Mouse (Mus musculus) gastrocnemius, adult 18-20 months (tissue): ENCODE results near the gene Tatdn2. TPM values are rescaled to one million over a fixed set of nuclear protein-coding genes. Genes with fewer than 3 reads are reported as not detected.
A peak's percentile ranks its signal among the peaks of the same experiment; 100 is the strongest.
"Not testable (repeated sequence)": the region's sequence is repeated elsewhere in the genome, so short reads cannot be mapped to it uniquely, and the experiment has no call there.

ENCODE experiments used
- DNase-seq: peaks from one replicate; pipeline ENCODE4 v3.0.0; 2021; ENCODE audit warnings: low spot score
- total RNA-seq, 2 experiments: library from RNA; stranded (reverse); gene quantifications; 2 replicates each; pipeline ENCODE4 v1.2.3; 2021

The Tatdn2 gene
- total RNA-seq, 2 experiments from 2014 or later: 38.0 to 47.5 TPM

DNA sequence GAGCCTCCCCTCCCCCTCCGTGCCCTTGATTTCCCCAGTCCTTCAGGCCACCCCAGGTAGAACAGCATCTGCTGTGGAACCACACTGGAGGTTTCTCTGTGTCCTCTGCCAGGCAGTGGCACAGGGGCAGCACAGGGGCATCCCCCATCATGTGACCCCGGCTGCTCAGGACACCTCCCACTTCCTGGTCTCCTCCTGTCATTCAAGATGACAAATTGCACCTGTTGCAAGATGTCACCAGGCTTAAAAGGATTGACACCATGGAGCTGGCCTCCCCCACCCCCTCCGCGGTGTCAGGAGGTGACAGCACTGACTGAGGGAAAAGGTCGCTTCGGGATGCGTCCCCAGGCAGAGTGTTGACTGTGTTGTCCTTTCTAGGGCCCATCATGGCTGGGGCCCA is 27.0 kb upstream of the Tatdn2 start:
- DNase-seq: no peak

DNA sequence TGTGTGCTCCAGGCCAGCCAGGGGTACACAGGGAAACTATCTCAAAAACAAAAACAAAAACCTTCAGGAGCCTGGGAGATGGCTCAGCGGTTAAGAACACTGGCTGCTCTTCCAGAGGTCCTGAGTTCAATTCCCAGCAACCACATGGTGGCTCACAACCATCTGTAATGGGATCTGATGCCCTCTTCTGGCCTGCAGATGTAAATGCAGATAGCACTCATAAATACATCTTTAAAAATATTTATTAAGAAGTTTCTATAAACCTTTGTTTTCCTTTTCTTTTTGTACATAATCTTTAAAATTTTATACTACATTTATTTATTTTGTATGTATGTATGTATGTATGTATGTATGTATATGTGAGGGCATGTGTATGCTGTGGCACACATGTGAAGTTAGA is 24.8 kb upstream of the Tatdn2 start:
- DNase-seq: not testable (repeated sequence)

DNA sequence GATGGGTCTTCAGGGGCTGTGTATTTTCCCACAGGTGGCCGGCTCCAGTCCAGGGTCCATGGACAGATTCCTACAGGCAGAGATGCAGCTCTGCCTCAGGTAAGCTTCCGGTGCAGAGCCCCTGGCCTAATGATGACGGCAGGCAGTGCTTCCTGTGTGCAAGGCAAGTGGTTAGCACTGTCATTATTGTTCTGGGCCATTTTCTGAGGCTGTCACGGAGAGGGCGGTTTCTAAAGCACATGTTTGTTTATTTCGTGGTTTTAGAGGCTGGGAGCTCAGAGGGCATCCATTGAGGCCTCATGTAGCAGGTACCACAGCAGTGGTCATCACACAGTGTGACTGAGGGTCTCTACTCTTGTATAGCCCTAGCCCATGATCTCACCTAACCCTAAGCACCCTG is 23.9 kb upstream of the Tatdn2 start:
- DNase-seq: no peak

DNA sequence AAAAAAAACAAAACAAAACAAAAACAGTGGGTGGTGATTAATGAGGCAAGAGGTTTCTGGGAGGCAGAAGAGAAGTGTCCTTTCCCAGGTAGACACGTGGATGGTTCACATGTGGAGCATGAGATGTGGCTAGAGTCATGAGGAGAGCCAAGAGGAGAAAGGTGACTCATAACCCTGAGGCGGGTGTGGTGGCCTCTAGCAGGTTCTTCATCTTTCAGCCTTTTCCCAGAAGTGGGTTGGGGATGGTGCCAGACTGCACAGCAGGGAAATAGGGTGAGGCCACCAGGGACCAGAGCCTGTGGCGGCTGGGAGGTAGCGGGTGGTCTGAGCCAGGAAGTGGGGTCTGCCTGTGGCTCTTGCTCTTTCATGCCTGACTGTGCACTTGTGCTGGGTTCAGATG is 21.6 kb upstream of the Tatdn2 start:
- DNase-seq: no peak

DNA sequence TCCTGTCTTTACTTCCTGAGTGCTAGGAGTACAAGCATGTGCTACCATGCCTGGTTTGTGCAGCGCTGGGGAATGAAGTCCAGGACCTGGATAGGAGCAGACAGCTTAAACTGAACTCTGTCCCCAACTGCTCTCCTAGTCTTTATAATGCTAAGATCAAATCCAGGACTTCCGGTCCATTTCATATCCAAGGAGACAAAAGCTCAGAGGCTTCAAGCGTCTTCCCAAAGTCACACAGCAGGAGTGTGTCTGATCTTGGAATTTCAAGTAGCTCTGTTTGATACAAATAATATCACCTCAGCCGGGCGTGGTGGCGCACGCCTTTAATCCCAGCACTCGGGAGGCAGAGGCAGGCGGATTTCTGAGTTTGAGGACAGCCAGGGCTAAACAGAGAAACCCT is 20.9 kb upstream of the Tatdn2 start:
- no peak for DNase-seq

DNA sequence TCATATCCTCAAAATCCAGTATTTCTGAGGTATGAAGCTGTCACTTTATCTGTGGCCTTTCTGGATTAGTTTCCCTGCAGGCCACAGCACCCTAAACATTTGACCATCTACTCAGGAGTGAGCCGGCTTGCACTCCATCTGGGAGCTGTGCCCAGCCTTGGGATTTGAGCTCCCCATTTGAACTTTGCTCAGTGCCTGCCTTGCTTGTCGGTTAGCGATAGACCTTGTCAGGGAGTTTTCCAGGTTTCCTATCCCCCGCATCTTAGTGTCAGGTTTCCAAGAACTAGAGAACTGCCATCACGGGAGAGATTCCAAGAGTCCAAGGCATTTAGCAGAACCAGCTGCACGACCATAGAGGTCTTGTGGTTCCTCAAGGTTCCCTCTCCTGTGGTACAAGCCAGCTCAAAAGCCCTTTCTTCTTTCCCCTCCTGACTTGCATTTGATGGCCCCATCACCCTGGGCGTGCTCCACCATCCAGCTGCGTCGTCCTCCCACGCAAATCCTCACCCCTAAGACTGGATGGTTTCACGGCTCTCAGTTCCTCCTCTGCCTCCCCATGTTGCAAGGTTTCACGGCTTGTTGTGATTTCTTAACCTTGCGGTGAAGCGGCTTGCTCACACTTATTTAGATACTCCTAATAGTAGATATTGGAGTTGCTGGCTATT is 19.6 kb upstream of the Tatdn2 start:
- no peak for DNase-seq

DNA sequence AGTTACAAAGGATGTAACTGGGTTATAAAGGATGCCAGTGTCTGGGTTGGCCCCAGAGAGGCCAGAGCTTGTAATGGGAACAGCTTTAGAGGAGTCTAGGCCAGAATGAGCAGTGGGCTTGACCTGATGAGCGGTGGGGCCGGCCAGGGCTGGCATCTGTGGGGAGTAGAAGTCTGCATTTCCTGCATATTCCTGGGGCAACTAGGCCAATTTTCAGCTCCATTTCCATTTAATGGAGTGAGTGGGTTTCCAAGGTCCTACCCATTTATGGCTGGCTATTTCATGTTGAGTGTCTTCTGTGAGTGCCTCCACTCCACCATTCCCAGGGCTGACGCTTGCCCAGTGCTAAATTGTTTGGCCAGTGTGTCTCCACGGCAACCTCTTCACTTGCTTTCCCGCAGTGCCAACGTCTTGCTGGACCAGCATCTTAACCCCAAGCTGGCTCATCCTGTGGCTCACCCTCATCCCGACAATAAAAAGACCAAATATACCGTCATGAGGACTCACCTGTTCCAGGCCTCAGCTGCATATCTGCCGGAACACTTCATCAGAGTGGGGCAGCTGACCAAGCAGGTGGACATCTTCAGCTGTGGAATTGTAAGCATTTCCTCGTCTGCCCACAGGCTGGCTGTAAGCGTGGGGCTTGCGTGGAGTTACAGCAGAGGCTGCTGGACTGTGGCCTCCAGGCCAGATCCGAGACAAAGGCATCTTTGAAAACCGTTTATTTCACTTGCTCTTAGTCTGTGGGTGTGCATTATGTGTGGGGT is 18.4 kb upstream of the Tatdn2 start:
- no peak for DNase-seq

DNA sequence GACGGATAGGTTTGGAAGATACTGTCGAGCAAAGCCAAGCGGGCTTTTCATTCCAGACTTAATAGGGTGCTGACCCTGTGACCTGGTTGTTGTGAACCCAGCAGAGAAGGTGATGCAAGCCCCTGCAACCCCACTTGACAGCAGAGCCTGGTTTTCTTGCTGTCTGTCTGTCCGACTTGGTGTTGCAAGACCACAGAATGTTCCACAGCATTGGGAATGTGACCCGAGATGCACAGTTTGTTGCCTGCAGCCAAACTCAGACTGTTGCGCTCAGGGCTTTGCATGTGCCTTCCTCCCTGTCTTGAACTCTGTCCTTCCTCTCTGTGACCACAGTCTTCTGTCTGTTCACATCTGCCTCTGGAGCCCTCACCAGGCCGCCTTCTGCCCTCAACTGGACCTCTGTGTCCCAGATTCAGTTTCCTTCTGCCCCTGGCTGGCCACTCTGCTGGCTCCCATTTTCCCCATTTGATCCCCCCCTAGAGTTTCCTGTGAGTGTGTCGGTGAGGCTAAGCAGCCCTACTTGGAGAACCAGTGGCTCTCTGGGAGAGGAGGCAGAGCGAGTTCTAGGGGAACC is 16.8 kb upstream of the Tatdn2 start:
- no peak for DNase-seq

DNA sequence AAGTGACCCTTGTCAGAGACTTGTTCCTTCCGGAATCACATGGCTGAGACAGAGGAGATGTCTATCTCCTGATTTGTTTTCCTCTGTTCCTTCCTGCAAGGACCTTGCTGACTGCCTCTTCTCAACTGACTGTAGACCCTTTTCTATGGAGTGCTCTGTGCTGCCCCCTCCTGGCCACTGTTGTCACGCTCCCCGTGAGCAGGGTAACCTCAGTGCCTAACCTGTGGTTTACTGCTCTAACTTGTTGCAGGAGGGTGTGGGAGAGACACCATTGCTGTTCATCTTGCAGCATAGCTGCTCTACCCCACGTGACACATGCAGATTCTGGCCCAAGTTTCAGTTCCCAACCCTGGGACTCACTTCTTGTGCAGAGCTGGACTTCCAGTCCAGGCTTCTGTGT is 15.6 kb upstream of the Tatdn2 start:
- DNase-seq: peak; percentile 80

DNA sequence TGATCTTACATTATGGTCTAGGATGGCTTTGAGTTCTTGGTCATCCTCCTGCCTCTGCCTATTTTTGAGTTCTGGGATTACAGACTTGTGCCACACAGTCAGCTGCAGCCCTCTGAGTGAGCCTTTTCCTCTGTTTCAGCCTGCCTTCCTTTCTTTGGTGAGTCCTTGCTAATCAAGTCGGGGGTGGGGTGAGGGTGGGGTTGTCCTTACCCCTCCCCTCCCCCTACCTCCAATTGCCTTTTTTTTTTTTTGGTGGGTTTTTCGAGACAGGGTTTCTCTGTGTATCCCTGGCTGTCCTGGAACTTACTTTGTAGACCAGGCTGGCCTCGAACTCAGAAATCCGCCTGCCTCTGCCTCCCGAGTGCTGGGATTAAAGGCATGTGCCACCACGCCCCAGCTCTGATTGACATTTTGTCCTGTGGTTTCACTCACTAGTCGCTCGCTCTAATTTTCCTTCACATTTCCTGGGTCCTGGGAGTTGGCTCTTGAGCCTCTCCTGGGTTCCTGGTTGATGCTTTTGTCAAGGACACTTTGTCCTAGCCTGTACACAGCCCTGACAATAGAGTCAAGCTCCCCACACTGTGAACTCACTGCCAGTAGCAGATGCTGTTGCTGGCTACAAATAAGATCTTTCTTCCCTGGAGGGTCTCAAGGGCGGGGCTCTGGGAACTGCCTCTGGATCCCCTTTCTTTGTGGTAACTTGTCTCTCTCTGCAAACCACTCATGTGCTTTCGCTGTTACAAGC is 13.6 kb upstream of the Tatdn2 start:
- DNase-seq: no peak

DNA sequence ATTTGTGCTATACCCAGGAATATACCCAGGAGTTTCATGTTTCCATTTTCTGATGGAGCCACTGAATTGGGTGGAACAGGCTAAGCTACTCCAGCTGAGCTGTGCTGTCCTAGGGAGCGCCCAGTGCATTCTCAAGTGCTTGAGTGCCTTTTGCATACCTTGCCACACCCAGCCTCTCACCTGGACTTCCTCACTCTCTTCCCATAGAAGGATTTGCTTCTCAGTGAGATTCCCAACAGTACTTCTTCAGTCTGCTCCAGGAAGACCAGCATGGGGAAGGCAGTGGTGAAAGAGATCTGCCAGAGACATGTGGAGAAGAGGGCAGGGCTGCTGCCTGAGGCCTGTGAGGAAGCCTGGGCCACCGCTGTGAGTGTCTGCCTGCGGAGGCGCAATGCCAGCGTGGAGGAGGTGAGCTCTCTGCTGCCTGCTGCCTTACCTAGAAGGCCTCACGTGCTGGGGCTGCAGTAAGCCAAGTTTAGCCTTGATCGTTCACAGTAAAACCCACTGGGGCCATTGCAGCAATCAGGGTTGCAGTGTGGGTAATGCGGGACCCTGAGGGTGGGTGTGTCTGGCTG is 10.2 kb upstream of the Tatdn2 start:
- no peak for DNase-seq

DNA sequence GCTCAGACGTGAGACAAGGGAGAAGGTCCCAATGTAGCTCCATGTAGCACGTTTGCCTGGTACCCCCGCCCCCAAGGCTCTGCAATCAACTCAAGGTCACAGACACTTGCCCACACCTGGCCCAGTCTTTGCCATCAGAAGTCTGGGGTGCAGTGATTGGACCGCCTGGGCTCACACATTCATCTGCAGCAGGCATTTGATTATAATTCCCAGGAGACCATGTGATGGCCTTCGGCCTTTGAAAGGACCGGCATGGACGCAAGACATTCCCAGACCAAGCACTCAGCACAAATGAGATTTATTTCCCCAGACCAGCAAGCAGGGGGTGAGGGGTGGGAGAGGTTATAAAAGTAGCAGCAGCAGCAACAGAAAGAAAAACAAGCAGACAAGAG is 6.8 kb upstream of the Tatdn2 start:
- DNase-seq: no peak

DNA sequence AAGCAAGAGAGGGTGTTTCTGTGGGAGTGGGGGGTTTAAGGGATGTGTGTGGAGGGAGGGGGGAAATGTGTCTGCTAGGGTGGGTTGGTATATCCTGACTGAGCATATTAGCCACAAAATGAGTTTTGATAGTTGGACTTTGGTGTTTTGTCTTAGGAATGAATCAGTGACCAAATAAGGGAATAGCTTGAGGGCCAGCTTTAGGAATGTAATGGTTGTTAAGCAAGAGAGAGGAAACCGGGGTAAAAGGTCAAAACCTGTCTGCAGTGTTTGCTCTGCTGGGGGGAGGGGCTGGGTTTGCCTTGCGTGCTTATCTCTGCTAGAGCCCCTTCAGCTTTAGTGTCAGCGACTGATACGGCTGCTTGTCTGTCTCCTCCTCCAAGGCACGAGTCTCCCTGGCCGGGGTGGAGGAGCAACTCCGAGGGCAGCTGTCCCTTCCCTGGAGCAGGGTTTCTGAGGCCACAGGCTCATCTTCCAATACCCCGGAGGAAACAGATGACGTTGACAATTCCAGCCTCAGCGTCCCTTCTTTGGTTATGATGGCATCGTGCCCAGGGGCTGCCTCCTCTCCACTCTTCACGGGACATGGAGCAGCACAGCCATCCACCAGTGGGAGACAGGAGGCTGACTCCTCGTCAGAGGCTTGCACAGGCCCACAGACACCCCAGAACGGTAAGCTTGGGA is 6.3 kb upstream of the Tatdn2 start:
- peak; percentile 19 for DNase-seq

DNA sequence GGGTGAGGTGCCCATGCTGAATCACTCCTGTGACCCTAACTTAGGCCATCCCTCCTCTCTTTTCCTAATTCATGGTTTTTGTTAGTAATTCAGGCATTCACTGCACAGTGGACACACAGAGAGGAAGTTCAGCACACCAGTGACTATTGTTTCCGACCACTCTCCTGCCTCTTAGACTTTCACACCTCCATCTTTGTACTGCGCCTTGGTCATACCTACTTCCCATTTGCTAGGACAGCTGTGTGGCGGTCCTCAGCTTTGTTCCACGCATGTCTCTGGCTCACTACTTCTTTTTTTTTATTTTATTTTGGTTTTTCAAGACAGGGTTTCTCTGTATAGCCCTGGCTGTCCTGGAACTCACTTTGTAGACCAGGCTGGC is 5.8 kb upstream of the Tatdn2 start:
- no peak for DNase-seq

DNA sequence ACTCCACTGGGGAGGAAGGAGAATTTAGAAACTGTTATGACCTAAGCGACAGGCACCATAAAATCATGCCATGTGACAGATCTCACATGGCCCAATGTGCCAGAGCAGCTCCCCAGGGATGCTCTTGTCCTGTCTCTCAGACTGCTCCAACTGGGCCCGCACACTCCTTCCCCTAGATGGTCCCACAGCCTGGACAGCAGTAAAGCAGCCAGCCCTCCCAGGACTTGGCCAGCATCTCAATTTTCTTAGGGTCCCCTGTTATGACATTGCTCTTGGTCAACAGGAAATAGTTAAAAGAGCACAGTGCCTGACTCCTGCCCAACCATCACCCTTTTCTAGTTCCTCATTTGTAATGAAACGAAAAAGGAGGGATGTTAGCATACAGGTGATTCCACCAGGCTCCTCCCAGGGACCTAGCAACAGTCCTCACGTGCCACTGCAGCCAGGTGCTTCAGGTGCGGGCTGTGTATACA is 4.2 kb upstream of the Tatdn2 start:
- DNase-seq: no peak

DNA sequence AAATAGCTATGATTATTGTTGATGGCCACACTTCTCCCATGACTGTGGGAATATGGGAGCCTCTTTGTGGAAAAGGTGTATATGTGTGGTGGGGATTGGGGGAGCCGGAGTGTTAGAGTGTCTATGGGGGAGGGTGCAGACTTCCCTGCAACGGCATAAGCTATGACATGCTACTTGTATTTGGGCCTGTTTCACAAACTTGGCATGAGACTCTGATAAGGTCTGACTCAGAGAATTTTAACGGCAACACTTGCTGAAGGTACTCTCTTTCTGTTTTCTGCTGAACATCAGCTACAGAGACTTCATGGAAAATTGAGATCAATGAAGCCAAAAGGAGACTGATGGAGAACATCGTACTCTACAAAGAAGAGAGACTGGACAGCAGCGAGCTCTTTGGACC is 3.5 kb upstream of the Tatdn2 start:
- no peak for DNase-seq

DNA sequence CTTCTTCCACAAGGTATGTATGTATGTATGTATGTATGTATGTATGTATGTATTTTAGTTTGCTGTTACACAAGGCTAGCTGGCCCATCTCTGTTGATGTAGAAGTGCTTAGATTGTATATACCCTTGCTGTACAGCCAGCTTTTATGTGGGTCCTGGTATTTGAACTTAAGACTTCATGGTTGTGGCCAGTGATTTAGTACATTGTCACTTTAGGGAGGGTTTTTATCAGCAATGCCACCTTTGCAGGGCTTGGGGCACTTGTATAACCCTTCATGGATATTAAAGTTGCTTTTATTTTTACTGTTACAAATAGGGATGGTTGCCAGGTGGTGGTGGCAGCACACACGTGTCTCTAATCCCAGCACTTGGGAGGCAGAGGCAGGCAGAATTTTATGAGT is 1.6 kb upstream of the Tatdn2 start:
- no peak for DNase-seq

DNA sequence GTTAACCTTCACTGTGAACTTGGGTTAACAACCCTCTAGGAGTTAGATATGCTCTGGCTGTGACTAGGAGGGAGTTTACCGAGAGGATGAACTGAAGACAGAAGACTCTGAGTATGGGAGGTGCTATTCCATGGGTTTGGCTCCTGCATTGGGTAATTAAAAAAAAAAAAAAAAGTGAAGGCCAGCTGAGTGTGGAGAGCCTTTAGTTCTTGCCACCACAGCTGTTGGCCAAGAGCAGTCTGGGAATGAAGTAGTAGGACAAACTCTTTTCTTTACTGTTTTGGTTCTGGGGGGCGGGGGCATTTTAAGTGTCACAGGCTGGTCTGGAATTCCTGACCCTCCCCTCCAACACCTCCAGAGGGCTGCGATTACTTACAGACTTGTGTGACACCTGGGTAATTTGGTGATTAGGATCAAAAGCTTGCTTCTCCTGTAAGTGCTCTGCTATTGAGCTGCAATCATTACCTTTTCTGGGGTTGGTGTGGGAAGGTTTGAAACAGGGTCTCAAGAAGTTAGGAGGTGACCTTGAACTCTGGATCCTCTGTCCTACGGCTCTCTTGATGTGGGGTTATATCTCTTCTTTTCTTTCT is 989 bp upstream of the Tatdn2 start:
- no peak for DNase-seq

DNA sequence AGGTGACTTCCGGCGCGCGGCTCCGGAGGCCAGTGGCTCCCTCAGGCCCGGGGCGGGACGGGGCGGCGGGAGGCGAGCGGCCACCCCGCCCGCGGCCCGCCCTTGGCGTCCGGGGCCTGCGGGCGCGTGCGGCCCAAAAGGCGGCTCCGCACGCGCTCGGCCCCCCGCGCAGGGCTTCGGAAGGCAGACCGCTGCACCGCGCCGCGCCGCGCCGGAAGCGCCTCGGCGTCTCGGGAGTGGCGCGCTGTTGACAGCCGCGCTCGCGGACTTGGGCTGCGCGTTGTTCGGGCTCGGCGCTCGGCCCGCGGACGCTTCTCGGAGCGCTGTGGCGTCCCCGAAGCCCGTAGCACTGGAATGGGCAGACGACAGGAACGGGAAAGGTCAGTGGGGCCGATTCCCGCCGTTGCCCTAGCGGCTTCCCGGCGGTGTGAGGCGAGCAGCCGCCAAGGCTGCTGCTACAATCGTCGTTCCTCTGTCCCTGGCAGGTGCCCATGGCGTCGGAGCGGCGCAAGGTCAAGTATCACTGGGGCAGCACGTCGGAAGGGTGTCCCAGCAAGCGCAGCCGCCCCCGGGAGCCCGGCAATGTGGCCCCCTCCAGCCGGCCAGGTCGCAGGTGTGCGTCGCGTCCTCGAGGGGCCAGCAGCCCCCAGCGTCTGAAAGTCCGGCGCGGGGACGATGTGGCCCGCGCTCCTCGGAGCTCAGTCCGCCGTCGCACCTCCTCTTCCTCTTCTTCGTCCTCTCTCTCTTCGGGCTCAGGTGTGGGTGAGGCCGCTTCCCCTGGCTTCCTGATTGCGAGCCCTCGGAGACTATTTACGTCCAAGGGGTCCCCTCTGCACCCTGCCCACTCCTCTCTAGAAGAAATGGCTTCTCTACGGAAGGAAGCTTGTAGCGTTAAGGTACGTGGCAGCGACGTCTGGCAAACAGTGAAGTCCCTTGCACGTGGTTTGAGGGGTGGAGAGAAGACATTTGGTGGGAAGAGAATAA is 664 bp downstream of the Tatdn2 start:
- peak; percentile 17 for DNase-seq

DNA sequence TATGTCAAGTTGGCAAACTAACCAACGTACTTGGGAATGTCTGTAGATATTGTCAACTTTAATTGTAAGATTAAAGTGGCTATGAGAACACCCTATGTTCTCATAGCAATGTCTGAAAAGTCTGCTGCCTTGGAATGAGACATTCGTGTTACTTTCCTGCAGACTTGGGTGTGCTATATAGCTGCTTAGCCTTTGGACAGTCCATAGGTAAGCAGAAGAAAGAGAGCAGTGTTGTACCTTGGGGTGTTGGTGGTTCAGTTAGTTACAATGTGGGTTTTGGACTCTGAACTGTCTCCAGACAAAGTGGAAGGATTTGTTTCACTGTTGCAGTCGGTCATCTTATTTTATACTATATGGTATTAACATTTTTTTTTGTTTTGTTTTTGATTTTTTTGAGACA is 15.9 kb downstream of the Tatdn2 start:
- DNase-seq: no peak
